Mouse (Mus musculus): ENCODE measurements around the gene Rffl. TPM values are rescaled to one million over a fixed set of nuclear protein-coding genes. Genes with fewer than 3 reads are reported as not detected.

Rffl gene
- polyA plus RNA-seq, 1 experiment: 8.9 TPM

- 78% methylated on average over 5 of the region's 5 CpGs for WGBS
- TF ChIP-seq POLR2A (IDR thresholded peaks at IDR 0.05; ENCODE audit: low read depth, low read length) (no peak), CTCF (IDR thresholded peaks at IDR 0.05; ENCODE audit: extremely low read depth, insufficient read length, insufficient replicate concordance, low read depth, low read length) (no peak)
- Histone ChIP-seq H3K27me3 (ENCODE audit: control insufficient read depth, insufficient read depth, low read length) (no peaks in the 10 kb centered on the region), H3K4me3 (ENCODE audit: low read depth, low read length) (no peak overlapping the region), H3K27ac (ENCODE audit: insufficient read depth, low read depth, low read length) (no peak overlapping the region), H3K4me1 (ENCODE audit: control insufficient read depth, insufficient read depth, insufficient read length, low read length) (no peaks in the 10 kb centered on the region), H3K36me3 (ENCODE audit: control insufficient read depth, insufficient read depth, low read length) (peaks cover 11% of the 10 kb centered on the region; the same call in 1 of the 2 replicates)
Measured at GRCm38 (mm10) chr11:82874924-82875323, 3.9 kb upstream of the Rffl start.

- H3K36me3 ChIP-seq (ENCODE audit: control insufficient read depth, insufficient read depth, low read length): no peaks in the 10 kb centered on the region
- TF ChIP-seq POLR2A (IDR thresholded peaks at IDR 0.05; ENCODE audit: low read depth, low read length): no peak
- TF ChIP-seq CTCF (IDR thresholded peaks at IDR 0.05; ENCODE audit: extremely low read depth, insufficient read length, insufficient replicate concordance, low read depth, low read length): no peak
- WGBS: under 1% methylated on average over 35 of the region's 36 CpGs
- H3K27ac ChIP-seq (ENCODE audit: insufficient read depth, low read depth, low read length): peak overlapping the region; percentile 59
- H3K4me1 ChIP-seq (ENCODE audit: control insufficient read depth, insufficient read depth, insufficient read length, low read length): no peaks in the 10 kb centered on the region
- H3K4me3 ChIP-seq (ENCODE audit: low read depth, low read length): peak overlapping the region; percentile 89
- H3K27me3 ChIP-seq (ENCODE audit: control insufficient read depth, insufficient read depth, low read length): no peaks in the 10 kb centered on the region
Measured at GRCm38 (mm10) chr11:82870173-82871030, 608 bp downstream of the Rffl start.

DNA sequence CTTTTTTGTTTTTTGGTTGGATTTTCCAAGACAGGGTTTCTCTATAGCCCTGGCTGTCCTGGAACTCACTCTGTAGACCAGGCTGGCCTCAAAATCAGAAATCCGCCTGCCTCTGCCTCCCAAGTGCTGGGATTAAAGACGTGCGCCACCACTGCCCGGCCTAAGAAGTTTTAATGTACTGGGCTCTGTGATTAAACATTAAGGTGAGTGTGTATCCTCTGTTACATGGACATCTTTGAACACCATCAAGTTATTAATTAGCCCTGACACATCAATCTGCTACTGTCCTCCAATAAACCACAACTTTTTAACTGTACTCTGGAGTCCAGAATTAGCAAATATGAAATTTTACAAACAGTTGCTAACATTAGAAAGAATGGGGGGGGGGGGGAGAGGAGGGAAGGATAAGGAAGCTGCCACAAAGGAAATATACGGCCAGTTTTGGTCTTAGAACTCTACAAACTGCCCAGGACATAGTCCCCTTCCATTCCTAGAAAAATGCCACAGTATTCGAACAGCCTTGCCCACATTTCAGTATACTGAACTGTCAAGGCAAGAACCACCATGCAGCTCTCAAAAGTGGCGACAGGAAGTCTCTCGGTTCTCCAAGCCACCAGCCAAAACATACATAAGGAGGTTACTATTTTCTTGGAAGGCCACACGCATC is 1.4 kb downstream of the Rffl start:
- no peak for TF ChIP-seq CTCF (IDR thresholded peaks at IDR 0.05; ENCODE audit: extremely low read depth, insufficient read length, insufficient replicate concordance, low read depth, low read length)
- TF ChIP-seq POLR2A (IDR thresholded peaks at IDR 0.05; ENCODE audit: low read depth, low read length): no peak
- peak overlapping the region; percentile 89 for H3K4me3 ChIP-seq (ENCODE audit: low read depth, low read length)
- H3K4me1 ChIP-seq (ENCODE audit: control insufficient read depth, insufficient read depth, insufficient read length, low read length): no peaks in the 10 kb centered on the region
- peak overlapping the region; percentile 59; the same call in 1 of the 2 replicates for H3K27ac ChIP-seq (ENCODE audit: insufficient read depth, low read depth, low read length)
- WGBS: 41% methylated on average over 9 of the region's 9 CpGs
- no peaks in the 10 kb centered on the region for H3K36me3 ChIP-seq (ENCODE audit: control insufficient read depth, insufficient read depth, low read length)
- no peaks in the 10 kb centered on the region for H3K27me3 ChIP-seq (ENCODE audit: control insufficient read depth, insufficient read depth, low read length)

DNA sequence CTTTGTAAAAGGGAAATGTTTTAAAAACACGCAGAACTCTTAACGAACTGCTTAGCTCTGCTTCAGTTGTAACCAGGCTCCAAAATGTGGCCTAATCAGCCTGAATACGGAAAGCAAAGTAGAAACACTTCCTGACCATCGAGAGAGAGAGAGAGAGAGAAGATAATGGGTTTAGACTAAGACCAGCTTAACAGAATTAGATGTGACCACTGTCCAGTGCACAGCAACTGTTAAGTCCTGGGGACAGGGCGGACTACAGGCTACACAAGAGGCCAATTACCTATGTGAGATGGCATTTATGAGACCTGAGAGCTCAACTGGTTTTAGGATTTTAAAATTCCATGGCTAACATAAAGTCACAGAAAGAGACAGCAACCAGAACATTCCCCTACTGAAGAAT is 3.1 kb downstream of the Rffl start:
- WGBS: 81% methylated on average over 5 of the region's 5 CpGs

DNA sequence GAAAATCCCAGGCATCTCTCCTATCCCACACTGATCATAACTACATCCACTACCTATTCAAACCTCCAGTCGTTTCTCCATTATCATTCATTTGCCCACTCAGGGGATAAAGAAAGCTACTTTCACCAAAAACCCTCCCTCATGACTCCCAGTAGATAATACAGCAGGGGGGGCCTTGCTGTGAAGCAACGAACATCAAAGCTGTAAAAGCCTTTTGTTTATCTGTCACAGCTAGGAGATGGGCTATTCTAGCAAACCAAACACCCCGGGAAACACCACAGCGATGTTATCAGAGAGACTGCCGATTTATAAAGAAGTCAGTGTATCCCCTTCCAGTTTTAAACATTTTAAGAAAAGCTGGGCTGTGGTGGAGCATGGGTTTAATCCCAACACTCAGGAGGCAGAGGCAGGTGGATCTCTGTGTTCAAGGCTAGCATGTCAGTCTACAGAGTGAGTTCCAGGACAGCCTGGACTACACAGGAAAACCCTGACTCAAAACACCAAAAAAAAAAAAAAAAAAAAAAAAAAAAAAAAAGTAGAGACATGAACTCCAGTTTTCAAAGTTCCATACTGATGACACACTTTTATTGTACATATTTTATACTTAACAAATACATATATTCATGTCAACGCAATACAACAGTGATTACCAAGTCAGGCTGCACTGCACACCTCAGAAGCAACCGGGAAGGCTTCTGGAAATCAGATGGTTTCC is 4.0 kb downstream of the Rffl start:
- Histone ChIP-seq H3K4me3 (ENCODE audit: low read depth, low read length) (no peak overlapping the region), H3K4me1 (ENCODE audit: control insufficient read depth, insufficient read depth, insufficient read length, low read length) (peaks cover 4% of the 10 kb centered on the region; the same call in 1 of the 2 replicates), H3K27ac (ENCODE audit: insufficient read depth, low read depth, low read length) (no peak overlapping the region), H3K27me3 (ENCODE audit: control insufficient read depth, insufficient read depth, low read length) (no peaks in the 10 kb centered on the region), H3K36me3 (ENCODE audit: control insufficient read depth, insufficient read depth, low read length) (no peaks in the 10 kb centered on the region)
- TF ChIP-seq CTCF (IDR thresholded peaks at IDR 0.05; ENCODE audit: extremely low read depth, insufficient read length, insufficient replicate concordance, low read depth, low read length) (no peak), POLR2A (IDR thresholded peaks at IDR 0.05; ENCODE audit: low read depth, low read length) (no peak)
- WGBS: 60% methylated on average over 7 of the region's 7 CpGs

More for the DNA sequence above, 3.1 kb downstream of the Rffl start:
- TF ChIP-seq CTCF (IDR thresholded peaks at IDR 0.05; ENCODE audit: extremely low read depth, insufficient read length, insufficient replicate concordance, low read depth, low read length): no peak
- TF ChIP-seq POLR2A (IDR thresholded peaks at IDR 0.05; ENCODE audit: low read depth, low read length): no peak
- H3K36me3 ChIP-seq (ENCODE audit: control insufficient read depth, insufficient read depth, low read length): no peaks in the 10 kb centered on the region
- H3K4me1 ChIP-seq (ENCODE audit: control insufficient read depth, insufficient read depth, insufficient read length, low read length): peaks cover 2% of the 10 kb centered on the region; the same call in 1 of the 2 replicates
- no peak overlapping the region for H3K4me3 ChIP-seq (ENCODE audit: low read depth, low read length)
- H3K27me3 ChIP-seq (ENCODE audit: control insufficient read depth, insufficient read depth, low read length): no peaks in the 10 kb centered on the region
- H3K27ac ChIP-seq (ENCODE audit: insufficient read depth, low read depth, low read length): no peak overlapping the region

- Histone ChIP-seq H3K27ac (ENCODE audit: insufficient read depth, low read depth, low read length) (no peak overlapping the region), H3K36me3 (ENCODE audit: control insufficient read depth, insufficient read depth, low read length) (no peaks in the 10 kb centered on the region), H3K4me3 (ENCODE audit: low read depth, low read length) (no peak overlapping the region), H3K4me1 (ENCODE audit: control insufficient read depth, insufficient read depth, insufficient read length, low read length) (peaks cover 12% of the 10 kb centered on the region; the same call in 1 of the 2 replicates), H3K27me3 (ENCODE audit: control insufficient read depth, insufficient read depth, low read length) (no peaks in the 10 kb centered on the region)
- TF ChIP-seq CTCF (IDR thresholded peaks at IDR 0.05; ENCODE audit: extremely low read depth, insufficient read length, insufficient replicate concordance, low read depth, low read length) (no peak), POLR2A (IDR thresholded peaks at IDR 0.05; ENCODE audit: low read depth, low read length) (no peak)
- WGBS: 84% methylated on average over 10 of the region's 10 CpGs
Measured at GRCm38 (mm10) chr11:82865957-82866356, 5.1 kb downstream of the Rffl start.

Data from small intestine, adult 2 months (tissue).